Mouse (Mus musculus) layer of hippocampus, adult 9-10 months (tissue): ENCODE data around the gene Serpina16.

ENCODE experiments used
- DNase-seq: peaks from one replicate; pipeline ENCODE4 v3.0.0; 2022; ENCODE audit warnings: low spot score

Gene Serpina16

DNA sequence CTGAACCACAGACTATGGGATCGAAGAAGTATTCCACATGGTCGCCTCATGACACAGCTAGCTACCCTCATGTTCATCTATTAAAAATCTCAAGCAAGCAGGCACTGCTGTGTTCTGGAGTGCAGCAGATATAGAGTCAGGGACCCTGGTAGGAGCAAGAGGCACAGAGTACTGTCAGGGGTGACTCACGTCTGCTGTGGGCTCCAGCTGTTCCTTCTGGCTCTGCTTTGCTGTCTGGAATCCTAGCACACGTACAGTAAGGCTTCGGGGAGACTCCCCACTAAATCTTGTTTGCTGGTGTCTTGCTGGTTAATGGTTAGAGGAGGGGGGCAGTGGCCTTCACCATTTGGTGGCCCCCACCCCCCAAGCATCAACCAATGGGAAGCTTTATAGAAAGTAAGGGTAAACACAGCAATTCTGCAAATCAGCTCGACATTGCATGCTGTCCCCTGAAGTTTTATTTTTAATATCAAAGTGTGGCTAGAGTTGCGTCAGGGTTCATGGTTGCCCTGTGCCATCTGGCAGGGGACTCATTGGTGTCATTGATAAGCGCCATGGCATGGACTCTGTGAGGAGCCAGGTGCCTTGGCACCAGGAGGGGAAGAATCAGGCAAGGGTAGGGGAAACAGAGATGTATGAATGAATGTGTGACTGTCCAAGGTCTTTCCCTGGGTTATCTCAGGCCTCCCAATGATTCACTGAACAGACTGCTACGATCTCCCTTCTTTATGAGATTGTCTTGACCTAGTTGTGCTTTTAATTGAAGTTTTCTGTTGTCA, 18.9 kb downstream of the Serpina16 start, which contains the start of gene Serpina6:
TSS of gene Serpina6 (minus strand) at position 365 of the 779 bp plus-strand sequence.
- DNase-seq, result no peak

DNA sequence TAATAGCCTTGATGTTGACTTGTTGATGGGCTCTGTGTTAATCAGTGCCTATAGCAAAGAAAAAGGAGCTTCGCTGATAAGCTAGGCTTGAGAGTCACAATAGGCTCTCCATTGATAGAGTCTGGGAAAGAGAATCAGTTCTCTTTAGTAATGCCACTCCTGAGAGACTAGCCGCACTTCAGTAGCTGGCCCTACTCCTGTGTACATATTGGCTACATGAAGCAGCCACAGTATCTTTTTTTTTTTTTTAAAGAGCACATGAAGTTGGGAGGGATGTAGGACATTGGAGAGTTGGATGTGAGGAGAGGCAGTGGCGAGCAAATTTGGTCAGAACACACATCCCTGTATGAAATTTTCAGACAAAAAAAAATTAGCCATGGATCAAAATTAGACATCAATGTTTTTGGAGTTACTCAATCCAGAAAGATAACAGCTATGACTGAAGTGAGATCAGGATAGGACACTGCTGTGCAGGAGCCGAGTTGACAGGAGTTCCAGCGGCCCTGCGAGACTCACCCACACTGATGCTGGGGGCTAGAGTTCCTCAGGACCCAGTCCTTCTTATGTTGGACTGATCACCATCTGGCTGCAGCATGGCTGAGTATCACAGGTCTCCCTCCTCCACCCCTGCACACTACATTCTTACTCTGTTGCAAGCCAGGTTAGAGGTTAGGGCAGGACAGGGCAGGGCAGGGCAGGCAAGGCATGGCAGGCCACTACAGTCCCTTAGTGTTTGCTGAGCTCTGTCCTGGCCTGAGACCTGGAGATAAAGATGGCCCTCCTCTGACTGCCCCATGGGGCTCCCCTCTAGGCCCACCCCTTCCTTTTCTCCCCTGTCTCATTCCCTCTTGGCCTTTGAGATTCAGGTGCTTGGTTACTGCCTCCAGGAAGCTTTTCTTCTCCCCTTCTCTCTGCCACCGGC, 20.6 kb downstream of the Serpina16 start:
- DNase-seq, result no peak

DNA sequence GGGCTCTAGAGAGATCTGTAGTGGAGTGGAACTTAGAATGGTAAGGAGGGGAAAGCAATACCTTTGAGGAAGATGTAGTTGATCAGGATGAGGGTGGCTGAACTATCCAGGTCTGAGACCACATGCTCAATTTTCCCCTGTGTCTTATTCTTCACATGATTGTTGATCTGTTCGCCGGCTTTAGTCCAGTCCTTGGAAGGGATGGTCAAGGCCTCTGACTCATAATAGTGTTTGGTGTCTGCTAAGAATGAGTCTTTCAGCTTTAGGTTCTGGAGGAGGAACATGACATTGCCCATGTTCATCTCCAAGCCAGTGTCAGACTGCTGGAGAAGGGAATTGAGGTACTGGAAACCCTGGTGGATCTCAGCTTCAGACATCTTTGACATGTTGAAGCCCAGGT, 22.1 kb downstream of the Serpina16 start:
- DNase-seq, result no peak

DNA sequence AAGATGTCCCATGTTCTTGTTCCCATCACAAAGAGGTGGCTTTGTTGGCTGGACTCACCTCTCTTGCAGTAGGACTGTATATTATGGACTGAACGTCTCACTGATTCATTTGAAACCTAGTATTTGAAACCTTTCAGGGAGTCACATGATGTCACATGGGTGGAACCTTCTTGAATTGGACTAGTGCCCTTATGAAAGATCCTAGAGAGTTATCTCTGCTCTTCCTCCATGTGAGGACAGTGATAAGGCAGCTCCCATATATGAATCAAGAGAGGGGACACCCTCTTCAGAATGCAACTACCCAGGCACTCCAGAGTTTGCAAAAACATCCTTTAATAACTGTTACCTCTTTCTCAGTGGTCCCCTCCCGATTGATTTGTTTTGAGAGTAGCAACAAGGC, 29.6 kb downstream of the Serpina16 start:
- no peak for DNase-seq

DNA sequence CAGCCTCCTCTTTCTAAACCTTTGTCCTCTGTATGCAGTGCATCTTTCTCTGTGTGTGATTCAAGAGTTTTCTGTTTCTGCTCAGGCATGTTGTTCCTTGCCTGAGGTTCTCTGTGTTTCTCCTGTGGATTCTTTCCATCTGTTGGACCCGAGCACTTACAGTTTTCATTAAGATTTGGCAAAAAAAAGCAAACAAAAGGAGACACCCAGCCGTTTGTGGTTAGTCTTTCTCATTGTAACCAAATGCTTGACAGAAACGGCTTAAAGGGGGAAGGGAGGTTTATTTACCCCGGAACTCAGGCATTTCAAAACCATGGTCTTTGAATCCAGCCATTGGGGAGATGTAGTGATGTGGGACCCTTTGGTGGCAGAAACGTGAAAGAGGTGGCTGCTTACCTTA, 31.3 kb downstream of the Serpina16 start:
- no peak for DNase-seq

DNA sequence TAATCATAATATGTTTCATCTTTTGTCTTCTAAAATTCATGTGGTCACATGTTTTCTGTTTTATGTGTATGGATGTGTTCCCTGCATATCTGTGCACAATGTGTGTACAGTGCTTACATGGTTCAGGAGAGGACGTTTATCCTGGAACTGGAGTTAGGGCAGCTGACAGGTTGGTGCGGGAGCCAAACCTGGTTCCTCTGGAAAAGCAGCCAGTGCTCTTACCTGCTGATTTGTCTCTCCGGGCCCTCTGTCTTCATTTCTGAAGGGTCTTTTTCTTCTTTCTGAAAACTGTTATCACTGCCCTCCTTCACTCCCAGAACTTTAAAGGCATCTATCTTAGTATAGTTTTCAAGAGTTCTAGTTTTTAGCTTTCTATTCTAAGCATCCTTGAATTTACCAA, 32.1 kb downstream of the Serpina16 start:
- no peak for DNase-seq

DNA sequence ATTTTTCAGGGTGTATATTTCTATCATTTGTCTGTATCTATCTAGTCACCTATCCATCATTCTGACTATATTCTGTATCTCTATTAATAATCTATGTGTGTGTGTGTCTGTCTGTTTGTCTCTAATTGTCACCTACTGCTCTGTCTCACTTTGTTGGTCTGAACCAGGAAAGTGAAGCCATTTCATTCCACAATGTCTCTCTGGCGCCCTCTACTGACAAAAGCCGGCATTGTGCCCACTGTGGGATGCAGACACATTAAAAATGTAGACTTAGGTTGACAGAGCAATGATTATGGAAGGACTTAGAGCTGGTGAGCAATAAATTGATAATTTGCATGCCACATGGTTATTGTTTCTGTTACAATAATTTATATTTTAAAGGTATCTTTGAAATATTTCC, 32.6 kb downstream of the Serpina16 start:
- DNase-seq, result peak; percentile 91

DNA sequence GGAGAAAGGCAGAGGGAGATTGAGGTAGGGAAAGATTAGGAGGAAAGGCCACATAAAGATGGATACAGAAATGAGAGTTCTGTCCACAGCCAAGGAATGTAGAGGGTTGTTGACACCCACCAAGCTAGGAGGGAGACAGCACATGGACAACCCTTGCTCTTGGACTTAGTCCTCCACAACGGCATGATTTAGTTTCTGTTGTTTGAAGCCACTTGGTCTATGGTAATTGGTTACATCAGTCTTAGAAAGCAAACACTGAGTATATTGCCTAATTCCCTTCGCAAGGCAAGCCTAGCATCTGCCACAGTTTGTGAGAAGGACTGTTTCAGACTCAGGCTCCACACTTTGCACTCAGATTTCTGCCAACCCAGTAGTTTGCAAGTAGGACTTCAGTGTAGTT, 40.1 kb downstream of the Serpina16 start:
- no peak for DNase-seq

DNA sequence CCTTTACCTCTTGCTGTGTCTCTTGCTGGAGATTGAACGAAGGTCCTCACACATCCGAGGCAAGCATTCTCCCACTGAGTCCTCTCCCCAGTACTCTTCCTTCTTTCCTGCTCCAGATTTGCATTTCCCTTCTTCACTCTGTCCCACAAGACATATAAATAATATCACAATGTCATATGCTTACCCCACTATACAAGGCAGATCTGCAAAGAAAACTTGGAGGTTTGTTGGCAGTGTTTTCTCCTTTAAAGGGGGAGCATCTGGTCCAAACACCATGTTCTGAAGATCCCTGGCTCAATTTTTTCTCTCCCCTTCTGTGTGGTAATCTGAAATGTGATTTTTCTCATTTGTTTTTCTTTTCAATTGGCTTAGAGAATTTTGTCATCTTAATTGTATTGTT, 41.5 kb downstream of the Serpina16 start:
- DNase-seq, result peak; percentile 12

DNA sequence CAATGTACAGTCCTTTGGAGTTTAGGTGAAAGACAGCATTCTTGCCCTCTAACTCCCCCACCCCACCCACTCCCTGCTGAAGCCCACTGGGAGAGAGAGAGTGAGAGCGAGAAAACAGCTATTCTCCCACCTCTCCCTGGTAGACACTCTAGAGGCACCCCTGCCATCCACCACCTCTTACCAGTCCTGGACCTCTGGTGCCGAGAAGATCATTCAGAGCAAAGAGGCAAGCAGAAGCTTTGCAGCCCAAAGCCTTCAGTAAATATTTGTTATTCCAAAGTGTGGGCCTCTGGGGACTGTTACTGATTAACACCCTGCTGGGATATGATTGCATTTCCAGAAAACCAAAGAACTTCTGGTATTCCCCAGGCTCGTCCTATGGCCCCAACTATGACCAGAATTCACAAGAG, 44.7 kb downstream of the Serpina16 start, which contains the start of gene Serpina10:
TSS of gene Serpina10 (minus strand) at position 242 of the 410 bp plus-strand sequence.
- DNase-seq, result no peak
